Mouse (Mus musculus): ENCODE results near the gene Smarcad1. TPM values are rescaled to one million over a fixed set of nuclear protein-coding genes. Genes with fewer than 3 reads are reported as not detected.

Smarcad1 gene
- polyA plus RNA-seq, 1 experiment from 2014 or later = 48.6 TPM

DNA sequence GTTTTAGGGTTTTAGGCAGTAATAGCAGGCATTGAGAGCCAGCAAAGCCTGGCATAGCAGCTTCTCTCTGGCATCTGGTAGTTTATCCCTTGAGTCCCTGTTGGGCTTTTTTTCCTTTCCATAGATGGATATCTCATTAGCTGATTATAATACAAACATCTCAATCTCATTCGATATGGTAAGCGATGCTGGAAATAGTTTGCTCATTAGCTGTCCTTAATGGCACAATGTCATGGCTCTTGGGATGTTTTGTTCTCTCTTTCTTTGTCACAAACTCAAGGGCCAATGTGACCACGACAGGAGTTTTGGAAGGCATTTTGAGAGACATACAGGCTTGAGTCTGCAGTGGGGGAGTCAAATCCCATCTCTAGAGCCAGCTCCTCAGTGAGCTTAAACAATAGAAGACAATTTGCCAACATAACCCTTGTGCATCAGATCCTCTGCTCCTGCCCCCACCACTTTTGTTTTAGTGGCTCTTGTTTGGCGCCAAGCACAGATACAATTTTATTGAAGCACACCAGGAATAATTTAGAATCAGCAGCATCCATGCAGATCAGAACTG is 117.1 kb downstream of the Smarcad1 start:
- H3K27me3 ChIP-seq (ENCODE audit: control insufficient read depth, insufficient read depth, low read length) = no peaks in the 10 kb centered on the region
- no peak overlapping the region for H3K27ac ChIP-seq (replicated peaks in 1 of 2; ENCODE audit: control insufficient read depth in 1 of 2, insufficient read depth in 1 of 2, low read depth in 2 of 2, low read length in 2 of 2)
- no peaks in the 10 kb centered on the region for H3K4me1 ChIP-seq (ENCODE audit: control insufficient read depth in 2 of 2, insufficient read depth in 2 of 2, low read length in 2 of 2)
- H3K36me3 ChIP-seq (ENCODE audit: control insufficient read depth, insufficient read depth, low read length) = no peaks in the 10 kb centered on the region
- no peak overlapping the region for H3K9ac ChIP-seq (ENCODE audit: low read length)
- H3K4me3 ChIP-seq (ENCODE audit: control insufficient read depth in 1 of 2, insufficient read depth in 1 of 2, low read depth in 1 of 2, low read length in 2 of 2) = no peak overlapping the region
- ATAC-seq (ENCODE audit: insufficient number of reproducible peaks, insufficient read depth, low FRiP score, low read depth) = no peak
- no peak overlapping the region for H3K4me2 ChIP-seq (ENCODE audit: low read length)
- H3K9me3 ChIP-seq (ENCODE audit: control insufficient read depth, low read length) = no peaks in the 10 kb centered on the region
- 78% methylated on average over 4 of the region's 4 CpGs for WGBS

DNA sequence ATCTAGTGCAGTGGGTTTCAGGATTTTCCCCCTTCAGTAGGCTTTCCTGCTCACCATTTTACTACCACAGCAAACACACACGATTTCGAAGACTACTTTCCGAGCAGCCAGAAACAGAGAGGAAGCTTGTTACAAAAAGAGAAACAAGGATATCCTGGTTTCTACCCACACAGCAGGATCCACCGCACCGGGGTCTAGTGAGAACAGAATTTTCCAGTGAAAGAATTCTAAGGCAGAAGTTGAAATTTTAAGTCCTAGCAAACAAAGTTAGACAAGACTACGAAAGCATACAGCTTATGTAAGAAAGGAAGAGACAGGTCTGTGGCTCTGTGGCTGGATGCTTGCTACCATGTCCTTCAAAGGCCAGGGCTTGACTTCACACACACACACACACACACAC is 121.8 kb downstream of the Smarcad1 start:
- WGBS = 62% methylated on average over 6 of the region's 6 CpGs
- H3K27me3 ChIP-seq (ENCODE audit: control insufficient read depth, insufficient read depth, low read length) = no peaks in the 10 kb centered on the region
- no peaks in the 10 kb centered on the region for H3K4me1 ChIP-seq (ENCODE audit: control insufficient read depth in 2 of 2, insufficient read depth in 2 of 2, low read length in 2 of 2)
- no peak overlapping the region for H3K4me2 ChIP-seq (ENCODE audit: low read length)
- ATAC-seq (ENCODE audit: insufficient number of reproducible peaks, insufficient read depth, low FRiP score, low read depth) = no peak
- no peak overlapping the region for H3K4me3 ChIP-seq (ENCODE audit: control insufficient read depth in 1 of 2, insufficient read depth in 1 of 2, low read depth in 1 of 2, low read length in 2 of 2)
- no peak overlapping the region for H3K9ac ChIP-seq (ENCODE audit: low read length)
- H3K36me3 ChIP-seq (ENCODE audit: control insufficient read depth, insufficient read depth, low read length) = no peaks in the 10 kb centered on the region
- H3K9me3 ChIP-seq (ENCODE audit: control insufficient read depth, low read length) = no peaks in the 10 kb centered on the region
- H3K27ac ChIP-seq (replicated peaks in 1 of 2; ENCODE audit: control insufficient read depth in 1 of 2, insufficient read depth in 1 of 2, low read depth in 2 of 2, low read length in 2 of 2) = peak overlapping the region; percentile 59 to 78; a peak in 3 of 4 replicates

DNA sequence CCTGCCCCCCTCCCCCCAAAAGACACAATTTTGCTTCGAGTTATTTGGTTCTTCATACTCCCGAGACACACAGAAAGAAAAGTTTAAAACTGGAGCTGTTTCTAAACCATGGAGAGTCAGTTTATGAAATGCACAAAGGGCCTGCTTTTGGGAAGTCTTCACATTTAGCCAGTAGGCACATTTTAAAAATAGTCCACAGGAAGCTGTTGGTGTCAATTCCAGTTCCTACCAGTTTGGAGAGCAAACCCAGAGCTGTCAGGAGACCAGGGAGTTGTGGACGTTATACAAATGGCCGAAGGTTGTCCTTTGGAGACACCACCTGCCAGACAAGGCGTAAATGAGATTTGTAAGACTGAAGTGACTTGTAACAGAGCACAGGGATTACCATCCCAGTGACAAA is 122.6 kb downstream of the Smarcad1 start:
- H3K27me3 ChIP-seq (ENCODE audit: control insufficient read depth, insufficient read depth, low read length) = no peaks in the 10 kb centered on the region
- ATAC-seq (ENCODE audit: insufficient number of reproducible peaks, insufficient read depth, low FRiP score, low read depth) = no peak
- peak overlapping the region; percentile 41 to 44; a peak in 1 of 4 replicates for H3K27ac ChIP-seq (replicated peaks in 1 of 2; ENCODE audit: control insufficient read depth in 1 of 2, insufficient read depth in 1 of 2, low read depth in 2 of 2, low read length in 2 of 2)
- H3K4me1 ChIP-seq (ENCODE audit: control insufficient read depth in 2 of 2, insufficient read depth in 2 of 2, low read length in 2 of 2) = no peaks in the 10 kb centered on the region
- 35% methylated on average over 5 of the region's 5 CpGs for WGBS
- no peaks in the 10 kb centered on the region for H3K9me3 ChIP-seq (ENCODE audit: control insufficient read depth, low read length)
- no peak overlapping the region for H3K9ac ChIP-seq (ENCODE audit: low read length)
- no peaks in the 10 kb centered on the region for H3K36me3 ChIP-seq (ENCODE audit: control insufficient read depth, insufficient read depth, low read length)
- H3K4me3 ChIP-seq (ENCODE audit: control insufficient read depth in 1 of 2, insufficient read depth in 1 of 2, low read depth in 1 of 2, low read length in 2 of 2) = no peak overlapping the region
- H3K4me2 ChIP-seq (ENCODE audit: low read length) = no peak overlapping the region

Other genes with a start within 250 kb of the Smarcad1 start
- gene Hpgds, start 102.3 kb downstream of the Smarcad1 start, polyA plus RNA-seq (2014; fragmentation: Nextera tagmentation; extraction: Ambion mirVana) = 3.4 and 4.2 TPM in 2 replicates